Mouse (Mus musculus) T-helper 2 cell (primary cell): ENCODE results near the gene Tectb.
"Not testable (repeated sequence)": the region's sequence is repeated elsewhere in the genome, so short reads cannot be mapped to it uniquely, and the experiment has no call there.

ENCODE experiments used
- in situ Hi-C: fragments of 300-600 bp; cut with MboI, MseI; formaldehyde crosslinking; loops from one replicate; pipeline ENCODE4 v1.15.1; 2025; ENCODE audit warnings: high pct_unique_total_duplicates

The Tectb gene

GRCm38 (mm10) chr19:55165183-55165865 is 15.2 kb upstream of the Tectb start:
- in situ Hi-C loops: no loop called here

- in situ Hi-C loops: no loop called here
These were observed 14.6 kb upstream of the Tectb start for GRCm38 (mm10) chr19:55165954-55166353.

- in situ Hi-C loops: no loop called here
These were observed 13.8 kb upstream of the Tectb start for GRCm38 (mm10) chr19:55166741-55167140.

- in situ Hi-C loops: no loop called here
These were observed 12.8 kb upstream of the Tectb start for GRCm38 (mm10) chr19:55167741-55168140.

- in situ Hi-C loops: no loop called here
These were observed 12.2 kb upstream of the Tectb start for GRCm38 (mm10) chr19:55168360-55168759.

GRCm38 (mm10) chr19:55169236-55169729 is 11.2 kb upstream of the Tectb start:
- in situ Hi-C loops: not testable (repeated sequence)

- in situ Hi-C loops: no loop called here
These were observed 10.1 kb upstream of the Tectb start for GRCm38 (mm10) chr19:55170399-55170798.

GRCm38 (mm10) chr19:55171585-55171984 is 8.9 kb upstream of the Tectb start:
- in situ Hi-C loops: no loop called here

GRCm38 (mm10) chr19:55177143-55177542 is 3.4 kb upstream of the Tectb start:
- in situ Hi-C loops: no loop called here

GRCm38 (mm10) chr19:55184442-55184841 is 3.9 kb downstream of the Tectb start:
- in situ Hi-C loops: no loop called here

GRCm38 (mm10) chr19:55185074-55185473 is 4.5 kb downstream of the Tectb start:
- in situ Hi-C loops: no loop called here

GRCm38 (mm10) chr19:55185651-55186050 is 5.1 kb downstream of the Tectb start:
- in situ Hi-C loops: no loop called here

- in situ Hi-C loops: no loop called here
These were observed 9.5 kb downstream of the Tectb start for GRCm38 (mm10) chr19:55190065-55190464.

- in situ Hi-C loops: no loop called here
These were observed 11.1 kb downstream of the Tectb start for GRCm38 (mm10) chr19:55191596-55191995.

GRCm38 (mm10) chr19:55192254-55192945 is 11.9 kb downstream of the Tectb start:
- in situ Hi-C loops: no loop called here

- in situ Hi-C loops: no loop called here
These were observed 13.3 kb downstream of the Tectb start for GRCm38 (mm10) chr19:55193717-55194394.

- in situ Hi-C loops: loop anchor here (5.0 kb wide), 1 partner anchor 122 kb away; no protein-coding TSS in a partner anchor
These were observed 14.1 kb downstream of the Tectb start for GRCm38 (mm10) chr19:55194520-55195170.

GRCm38 (mm10) chr19:55195574-55195973 is 15.0 kb downstream of the Tectb start:
- in situ Hi-C loops: loop anchor here (5.0 kb wide), 1 partner anchor 123 kb away; no protein-coding TSS in a partner anchor

- in situ Hi-C loops: loop anchor here (5.0 kb wide), 1 partner anchor 126 kb away; no protein-coding TSS in a partner anchor
These were observed 17.8 kb downstream of the Tectb start for GRCm38 (mm10) chr19:55198303-55198702.

- in situ Hi-C loops: no loop called here
These were observed 26.1 kb downstream of the Tectb start for GRCm38 (mm10) chr19:55206482-55207138.

GRCm38 (mm10) chr19:55207205-55207604 is 26.7 kb downstream of the Tectb start:
- in situ Hi-C loops: no loop called here
